Mouse (Mus musculus): ENCODE results near the gene Aff1. TPM values are rescaled to one million over a fixed set of nuclear protein-coding genes. Genes with fewer than 3 reads are reported as not detected.

The Aff1 gene
- polyA plus RNA-seq, 1 experiment from 2014 or later = 7.6 TPM

DNA sequence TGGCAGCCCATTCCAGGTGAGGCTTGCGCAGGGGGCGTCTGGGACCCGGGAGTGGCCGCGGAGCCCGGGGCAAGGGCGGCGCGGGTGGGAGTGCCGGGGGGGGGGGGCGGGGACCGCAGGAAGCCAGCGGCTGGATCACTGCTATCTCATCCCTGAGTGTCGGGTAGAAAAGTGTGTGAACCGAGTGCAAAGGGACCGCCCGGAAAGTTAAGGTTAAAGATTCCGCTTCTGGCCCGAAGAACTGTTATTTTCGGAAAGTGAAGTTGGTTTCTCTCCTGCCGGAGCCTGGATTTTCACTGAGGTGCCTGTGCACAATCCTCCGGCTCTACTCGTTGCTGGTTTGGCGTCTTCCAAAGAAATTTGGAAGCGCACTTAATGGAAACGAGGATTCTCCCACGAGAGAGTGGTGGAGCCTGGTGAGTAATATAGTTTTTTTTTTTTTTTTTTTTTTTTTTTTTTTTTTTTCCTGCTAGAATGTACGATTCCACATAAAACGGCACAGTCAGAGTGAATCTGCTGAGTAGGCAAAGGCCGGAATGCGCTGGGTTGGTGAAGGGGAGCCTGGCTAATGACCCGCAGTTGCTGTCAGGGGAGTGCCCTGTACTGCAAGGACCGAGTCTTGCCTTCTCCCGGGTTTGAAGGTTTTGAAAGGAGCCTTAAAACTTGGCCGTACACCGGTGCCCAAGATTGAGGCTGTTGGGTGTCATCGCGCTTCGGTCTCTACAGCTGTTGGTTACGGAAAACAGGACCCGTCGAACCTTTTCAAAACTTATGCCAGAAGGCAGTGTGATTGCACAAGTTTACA is 62.4 kb downstream of the Aff1 start:
- Histone ChIP-seq H3K9ac (peak overlapping the region; percentile 85), H3K9me3 (replicated peaks) (no peaks in the 10 kb centered on the region), H3K27me3 (no peaks in the 10 kb centered on the region), H3K4me2 (peak overlapping the region; percentile 74), H3K4me3 (peak overlapping the region; percentile 85), H3K36me3 (no peaks in the 10 kb centered on the region), H3K4me1 (replicated peaks) (peaks cover 21% of the 10 kb centered on the region; the same call in 1 of the 2 replicates), H3K27ac (peak overlapping the region; percentile 99)
- 3% methylated on average over 38 of the region's 42 CpGs for WGBS
- peak; percentile 66 for ATAC-seq (replicated peaks; ENCODE audit: insufficient number of reproducible peaks, insufficient read depth, low FRiP score, low read depth)

DNA sequence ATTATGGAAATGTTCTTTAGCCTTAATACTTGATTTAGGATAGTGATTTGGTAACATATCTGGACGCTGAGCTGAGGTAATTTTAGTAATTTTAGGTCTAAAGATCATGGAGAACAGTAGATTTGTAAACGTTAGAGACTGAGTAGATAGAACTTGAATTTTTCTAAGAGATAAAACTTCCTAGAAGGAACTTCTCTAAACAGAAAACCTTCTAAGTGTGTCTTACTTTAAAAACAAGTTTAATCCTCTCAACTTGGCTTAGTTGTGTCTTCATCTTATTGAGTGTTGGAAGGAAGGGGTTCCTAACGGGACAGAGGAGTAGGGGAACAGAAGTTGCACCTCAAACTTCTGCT is 62.9 kb downstream of the Aff1 start:
- no peaks in the 10 kb centered on the region for H3K27me3 ChIP-seq
- H3K4me3 ChIP-seq = peak overlapping the region; percentile 85
- 41% methylated on average over 3 of the region's 3 CpGs for WGBS
- H3K4me2 ChIP-seq = peak overlapping the region; percentile 74
- peak overlapping the region; percentile 85; the same call in 1 of the 2 replicates for H3K9ac ChIP-seq
- no peaks in the 10 kb centered on the region for H3K9me3 ChIP-seq (replicated peaks)
- H3K27ac ChIP-seq = no peak overlapping the region
- ATAC-seq (replicated peaks; ENCODE audit: insufficient number of reproducible peaks, insufficient read depth, low FRiP score, low read depth) = no peak
- H3K4me1 ChIP-seq (replicated peaks) = peaks cover 27% of the 10 kb centered on the region
- H3K36me3 ChIP-seq = no peaks in the 10 kb centered on the region

DNA sequence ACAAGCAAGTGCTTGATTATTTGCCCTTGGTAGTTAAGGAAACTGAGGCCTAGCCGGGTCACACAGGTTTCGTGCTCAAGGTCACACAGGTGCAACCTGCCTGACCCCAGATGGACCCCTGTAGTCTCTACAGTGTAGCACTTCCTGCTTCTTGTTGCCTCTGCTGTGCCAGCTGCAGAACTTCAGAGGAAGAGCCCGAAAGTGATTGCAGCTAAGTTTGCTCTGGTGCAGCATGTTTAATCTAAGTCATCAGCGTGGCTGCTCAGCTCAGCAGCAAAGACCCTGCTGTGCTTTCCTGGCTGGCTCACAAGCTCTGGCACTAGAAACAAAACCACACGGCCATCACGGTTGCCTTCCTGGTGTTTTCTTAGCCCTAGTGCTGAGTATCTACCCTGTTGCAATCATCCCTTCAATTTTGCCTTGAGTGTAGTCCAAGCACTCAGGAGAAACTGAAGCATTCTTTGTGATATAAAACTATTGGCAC is 64.1 kb downstream of the Aff1 start:
- Histone ChIP-seq H3K4me2 (no peak overlapping the region; the same call in 1 of the 2 replicates), H3K9ac (no peak overlapping the region), H3K27me3 (no peaks in the 10 kb centered on the region), H3K4me3 (no peak overlapping the region), H3K36me3 (no peaks in the 10 kb centered on the region), H3K4me1 (replicated peaks) (peaks cover 37% of the 10 kb centered on the region), H3K27ac (no peak overlapping the region), H3K9me3 (replicated peaks) (no peaks in the 10 kb centered on the region)
- 66% methylated on average over 6 of the region's 6 CpGs for WGBS
- no peak for ATAC-seq (replicated peaks; ENCODE audit: insufficient number of reproducible peaks, insufficient read depth, low FRiP score, low read depth)

DNA sequence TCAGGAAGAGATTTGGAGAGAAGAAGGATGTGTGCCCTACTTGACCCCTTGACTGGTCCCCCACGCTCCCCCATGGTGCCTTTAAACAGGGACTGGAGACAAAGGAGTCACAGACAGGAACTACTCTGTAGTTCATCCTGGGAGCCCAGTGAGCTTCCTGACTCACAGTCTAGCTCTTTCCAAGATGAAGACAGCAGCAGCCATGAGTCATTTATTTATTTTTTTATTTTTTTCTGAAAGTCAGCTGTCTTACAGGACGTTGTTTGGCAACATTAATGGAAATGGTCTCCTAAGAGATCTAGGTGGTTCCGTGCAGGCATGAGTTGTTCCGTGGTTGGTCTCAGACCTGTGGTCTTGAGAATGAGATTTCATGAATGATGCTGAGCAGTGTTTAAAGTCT is 66.3 kb downstream of the Aff1 start:
- WGBS = 51% methylated on average over 4 of the region's 4 CpGs

DNA sequence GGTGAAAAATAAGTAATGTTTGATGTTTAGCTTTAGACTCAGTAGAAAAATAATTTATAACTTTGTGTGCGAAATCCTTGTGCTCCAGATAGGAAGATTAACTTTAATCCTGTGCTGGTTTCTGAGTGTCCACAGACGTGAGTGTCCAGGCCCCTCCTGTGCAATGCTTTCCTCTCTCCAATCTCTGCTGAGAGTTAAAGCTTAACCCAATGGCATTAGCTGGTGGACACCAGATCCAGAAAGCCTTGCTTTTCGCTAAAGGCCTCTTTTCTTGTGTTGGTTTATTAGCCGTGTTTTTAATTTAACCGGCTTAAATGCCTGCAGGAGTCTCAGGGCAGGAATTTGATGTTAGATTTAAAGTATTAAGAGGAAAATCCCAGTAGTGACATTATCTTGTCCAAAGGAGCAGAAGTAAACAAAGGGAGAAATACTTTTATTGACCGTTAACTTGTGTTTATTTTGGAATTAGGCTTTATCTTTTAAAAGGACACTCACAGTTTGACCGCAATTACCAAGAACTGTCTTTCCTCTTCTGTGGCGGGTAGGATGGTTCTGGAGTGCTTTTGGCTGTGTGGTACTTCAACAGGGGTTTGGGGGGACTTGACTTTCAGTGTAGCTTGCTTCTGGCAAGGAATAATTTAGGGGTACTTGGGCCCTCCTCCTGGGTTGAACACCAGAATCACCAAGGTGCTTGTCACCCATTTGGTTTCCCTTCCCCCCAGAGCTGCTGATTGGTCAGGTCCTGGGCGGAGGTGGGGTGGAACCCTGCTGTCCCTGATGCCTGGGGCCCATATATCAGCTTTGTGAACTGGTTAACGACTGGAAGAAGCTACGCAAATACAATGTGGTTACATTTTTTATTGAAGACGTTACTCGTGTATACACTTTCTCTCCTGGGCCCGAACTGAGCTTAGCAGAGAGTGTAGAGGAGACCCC is 67.6 kb downstream of the Aff1 start:
- no peaks in the 10 kb centered on the region for H3K27me3 ChIP-seq
- no peaks in the 10 kb centered on the region for H3K36me3 ChIP-seq
- peaks cover 50% of the 10 kb centered on the region for H3K4me1 ChIP-seq (replicated peaks)
- no peaks in the 10 kb centered on the region for H3K9me3 ChIP-seq (replicated peaks)
- 50% methylated on average over 14 of the region's 14 CpGs for WGBS
- H3K9ac ChIP-seq = peak overlapping the region; percentile 52
- H3K4me2 ChIP-seq = peak overlapping the region; percentile 76
- peak overlapping the region; percentile 76 for H3K27ac ChIP-seq
- 0 out of 2 replicates have a peak, but pooled peaks have one; percentile 7 for ATAC-seq (replicated peaks; ENCODE audit: insufficient number of reproducible peaks, insufficient read depth, low FRiP score, low read depth)
- peak overlapping the region; percentile 49 for H3K4me3 ChIP-seq

More for the DNA sequence above, 66.3 kb downstream of the Aff1 start:
- no peaks in the 10 kb centered on the region for H3K9me3 ChIP-seq (replicated peaks)
- no peak overlapping the region for H3K4me3 ChIP-seq
- H3K9ac ChIP-seq = no peak overlapping the region
- no peaks in the 10 kb centered on the region for H3K36me3 ChIP-seq
- no peaks in the 10 kb centered on the region for H3K27me3 ChIP-seq
- H3K4me2 ChIP-seq = no peak overlapping the region
- no peak for ATAC-seq (replicated peaks; ENCODE audit: insufficient number of reproducible peaks, insufficient read depth, low FRiP score, low read depth)
- H3K4me1 ChIP-seq (replicated peaks) = peaks cover 49% of the 10 kb centered on the region
- H3K27ac ChIP-seq = no peak overlapping the region

DNA sequence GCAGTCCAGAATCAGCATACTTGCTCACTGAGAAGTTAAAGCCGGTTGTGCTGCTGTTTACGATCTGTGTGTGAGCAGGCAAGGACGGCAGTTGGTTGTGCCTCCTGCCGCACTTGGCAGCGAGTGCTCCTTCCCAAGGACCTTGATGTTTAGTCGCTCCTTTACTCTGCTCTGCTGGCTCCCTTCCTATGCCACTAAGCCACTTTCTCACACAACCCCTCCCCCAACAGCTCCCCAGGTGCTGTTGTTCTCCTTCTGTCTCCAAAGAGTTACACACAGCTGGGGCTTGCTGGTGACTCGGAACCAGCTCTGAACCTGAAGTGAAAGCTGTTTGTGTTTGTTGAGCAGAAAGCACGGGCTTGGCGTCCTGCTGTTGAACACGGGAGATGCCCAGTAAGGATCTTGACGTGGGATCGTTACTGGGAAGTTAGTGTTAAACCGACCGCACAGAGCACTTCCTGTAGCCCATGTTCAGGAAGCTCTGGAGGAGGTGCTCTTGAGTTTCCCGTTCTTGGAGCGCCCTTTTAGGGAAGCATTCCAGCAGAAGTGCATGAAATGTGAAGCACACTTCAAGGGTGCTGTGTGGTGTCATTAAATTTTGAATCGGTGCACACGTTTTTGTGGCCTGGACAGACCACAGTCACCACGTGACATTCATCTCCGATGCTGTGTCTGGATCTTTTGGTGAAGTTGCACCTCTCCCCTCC is 68.4 kb downstream of the Aff1 start:
- ATAC-seq (replicated peaks; ENCODE audit: insufficient number of reproducible peaks, insufficient read depth, low FRiP score, low read depth) = peak; percentile 33; the same call in 1 of the 2 replicates
- WGBS = 2% methylated on average over 20 of the region's 20 CpGs
- Histone ChIP-seq H3K4me1 (replicated peaks) (peaks cover 50% of the 10 kb centered on the region), H3K9me3 (replicated peaks) (no peaks in the 10 kb centered on the region), H3K4me3 (peak overlapping the region; percentile 49), H3K27ac (peak overlapping the region; percentile 76), H3K36me3 (no peaks in the 10 kb centered on the region), H3K4me2 (peak overlapping the region; percentile 76), H3K9ac (peak overlapping the region; percentile 52), H3K27me3 (no peaks in the 10 kb centered on the region)

DNA sequence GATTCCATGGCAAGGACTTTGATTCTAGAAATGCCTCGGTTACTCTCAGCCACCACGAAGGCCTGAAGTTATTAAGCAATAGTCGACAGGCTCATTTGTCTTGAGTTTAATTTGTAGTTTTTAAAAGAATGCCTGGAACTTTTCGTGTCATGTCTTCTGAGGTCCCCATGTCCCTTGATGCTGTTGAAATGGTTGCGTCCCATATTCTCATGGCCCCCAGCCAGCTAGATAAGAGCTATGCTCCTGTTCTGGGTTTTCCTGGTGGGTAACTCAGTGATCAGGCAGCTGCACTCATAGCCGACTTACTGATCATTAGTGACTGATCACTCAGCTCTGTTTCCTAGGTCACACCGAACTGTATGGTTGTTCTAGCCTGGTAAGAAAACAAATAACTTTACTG is 69.6 kb downstream of the Aff1 start:
- 60% methylated on average over 7 of the region's 7 CpGs for WGBS
- H3K27me3 ChIP-seq = no peaks in the 10 kb centered on the region
- H3K4me3 ChIP-seq = no peak overlapping the region
- H3K9me3 ChIP-seq (replicated peaks) = no peaks in the 10 kb centered on the region
- H3K9ac ChIP-seq = no peak overlapping the region
- H3K4me2 ChIP-seq = no peak overlapping the region
- no peak for ATAC-seq (replicated peaks; ENCODE audit: insufficient number of reproducible peaks, insufficient read depth, low FRiP score, low read depth)
- H3K27ac ChIP-seq = no peak overlapping the region
- H3K4me1 ChIP-seq (replicated peaks) = peaks cover 48% of the 10 kb centered on the region
- H3K36me3 ChIP-seq = no peaks in the 10 kb centered on the region

DNA sequence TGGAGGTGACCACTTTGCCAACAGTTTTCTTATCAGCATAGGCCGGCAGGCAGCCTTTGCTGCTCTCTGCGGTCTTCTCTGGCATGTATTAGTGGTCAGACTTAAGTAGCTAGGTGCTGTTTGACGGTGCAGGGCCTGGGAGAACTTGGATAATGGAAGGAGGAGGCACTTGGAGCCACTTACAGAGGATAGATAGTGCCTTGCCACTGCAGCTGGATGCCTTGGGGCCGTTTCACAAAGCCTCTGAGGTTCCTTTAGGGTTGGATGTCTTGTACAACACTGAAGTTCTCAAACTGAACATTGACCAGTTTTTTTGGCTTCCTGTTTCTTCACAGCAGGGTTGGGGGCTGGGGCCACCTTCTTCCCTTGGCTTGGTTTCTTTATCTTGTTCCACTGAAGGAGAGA is 70.7 kb downstream of the Aff1 start:
- Histone ChIP-seq H3K4me2 (peak overlapping the region; percentile 17; the same call in 1 of the 2 replicates), H3K36me3 (no peaks in the 10 kb centered on the region), H3K4me3 (no peak overlapping the region), H3K27me3 (no peaks in the 10 kb centered on the region), H3K9ac (no peak overlapping the region), H3K9me3 (replicated peaks) (no peaks in the 10 kb centered on the region), H3K27ac (peak overlapping the region; percentile 43; the same call in 1 of the 2 replicates), H3K4me1 (replicated peaks) (peaks cover 49% of the 10 kb centered on the region)
- WGBS = 27% methylated on average over 4 of the region's 4 CpGs
- ATAC-seq (replicated peaks; ENCODE audit: insufficient number of reproducible peaks, insufficient read depth, low FRiP score, low read depth) = no peak

DNA sequence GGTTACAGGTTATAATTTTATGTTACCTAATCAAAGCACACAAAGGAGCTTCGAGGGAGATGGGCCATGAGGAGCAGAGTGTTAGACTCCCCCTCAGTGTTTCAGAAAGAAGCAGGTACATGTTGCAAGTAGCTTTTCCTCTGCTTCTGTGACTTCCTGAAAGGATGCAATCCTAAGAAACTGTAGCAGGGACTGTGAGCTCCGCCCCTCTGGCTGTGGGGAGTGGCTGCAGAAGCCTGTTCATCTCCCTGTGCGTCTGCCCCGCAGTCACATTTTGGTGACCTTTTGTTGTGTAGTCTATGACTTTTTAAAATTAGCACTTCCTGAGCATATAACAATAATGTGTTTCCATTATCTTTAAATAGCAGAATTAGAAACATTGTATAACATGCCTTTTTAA is 73.2 kb downstream of the Aff1 start:
- Histone ChIP-seq H3K36me3 (no peaks in the 10 kb centered on the region), H3K4me3 (no peak overlapping the region), H3K4me1 (replicated peaks) (peaks cover 42% of the 10 kb centered on the region), H3K27ac (no peak overlapping the region), H3K27me3 (no peaks in the 10 kb centered on the region), H3K9ac (no peak overlapping the region), H3K4me2 (no peak overlapping the region), H3K9me3 (replicated peaks) (no peaks in the 10 kb centered on the region)
- 93% methylated on average over 4 of the region's 4 CpGs for WGBS
- no peak for ATAC-seq (replicated peaks; ENCODE audit: insufficient number of reproducible peaks, insufficient read depth, low FRiP score, low read depth)

DNA sequence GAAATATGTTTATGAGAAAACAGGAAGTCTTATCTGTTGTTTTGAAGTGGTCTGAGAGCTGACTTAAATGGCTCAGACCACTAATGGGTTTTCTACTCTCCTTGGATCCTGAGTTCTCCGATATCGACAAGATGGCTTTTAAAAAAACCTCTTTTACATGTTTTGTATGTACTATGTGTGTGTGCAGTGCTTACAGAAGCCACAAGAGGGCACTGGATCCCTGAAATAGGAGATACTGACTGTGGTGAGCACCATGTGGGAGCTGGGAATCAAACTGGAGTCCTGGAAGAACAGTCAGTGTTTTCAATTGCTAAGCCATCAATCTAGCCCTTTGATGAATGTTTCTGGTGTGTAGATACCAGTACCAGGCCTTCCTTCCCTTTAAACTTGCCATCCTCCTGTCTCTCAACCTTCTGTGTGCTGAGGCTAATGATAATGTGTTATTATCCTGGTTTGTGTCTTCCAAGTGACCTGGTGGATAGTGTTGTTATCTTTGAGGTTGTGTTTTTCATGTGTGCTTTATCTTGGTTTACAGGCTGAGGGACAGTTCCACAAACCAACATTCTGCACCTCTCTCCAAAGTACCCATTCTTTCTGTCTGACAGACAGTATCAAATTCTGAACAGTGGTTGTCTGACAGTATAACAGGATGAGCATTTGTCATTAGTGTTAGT is 73.7 kb downstream of the Aff1 start:
- Histone ChIP-seq H3K9me3 (replicated peaks) (no peaks in the 10 kb centered on the region), H3K4me2 (no peak overlapping the region), H3K27me3 (no peaks in the 10 kb centered on the region), H3K9ac (no peak overlapping the region), H3K27ac (no peak overlapping the region), H3K4me1 (replicated peaks) (peaks cover 40% of the 10 kb centered on the region), H3K4me3 (no peak overlapping the region), H3K36me3 (no peaks in the 10 kb centered on the region)
- ATAC-seq (replicated peaks; ENCODE audit: insufficient number of reproducible peaks, insufficient read depth, low FRiP score, low read depth) = no peak
- WGBS = 91% methylated on average over 2 of the region's 2 CpGs
